Mouse (Mus musculus) hindbrain, embryonic 13.5 days (tissue): ENCODE data around the gene Rhbg. TPM values are rescaled to one million over a fixed set of nuclear protein-coding genes. Genes with fewer than 3 reads are reported as not detected.

ENCODE experiments used
- ATAC-seq: fragments of 200-750 bp; cut with Nextera tagmentation; 2 replicates; pipeline ENCODE4 v1.8.0; 2017; ENCODE audit warnings: moderate TSS enrichment; ENCODE audit not compliant: low FRiP score
- H3K27ac ChIP-seq: fragments of 300-500 bp; sonication (generic); 2 replicates; pipeline ENCODE4 v1.5.1; 2015; ENCODE audit warnings: inconsistent platforms, mild to moderate bottlenecking, moderate library complexity
- H3K27me3 ChIP-seq: fragments of 300-500 bp; sonication (generic); 2 replicates; pipeline ENCODE4 v1.6.1; 2015; ENCODE audit warnings: mild to moderate bottlenecking, inconsistent platforms
- H3K36me3 ChIP-seq: fragments of 300-500 bp; sonication (generic); 2 replicates; pipeline ENCODE4 v1.6.1; 2015; ENCODE audit warnings: mild to moderate bottlenecking, inconsistent platforms
- H3K4me1 ChIP-seq: fragments of 300-500 bp; sonication (generic); replicated peaks from 2 replicates; pipeline ENCODE4 v1.6.1; 2015; ENCODE audit warnings: inconsistent platforms
- H3K4me2 ChIP-seq: fragments of 300-500 bp; sonication (generic); 2 replicates; pipeline ENCODE4 v1.6.1; 2015; ENCODE audit warnings: inconsistent platforms, mild to moderate bottlenecking, moderate library complexity
- H3K4me3 ChIP-seq: fragments of 300-500 bp; sonication (generic); 2 replicates; pipeline ENCODE4 v1.5.1; 2015; ENCODE audit warnings: mild to moderate bottlenecking, inconsistent platforms
- H3K9ac ChIP-seq: fragments of 300-500 bp; sonication (generic); 2 replicates; pipeline ENCODE4 v1.6.1; 2015; ENCODE audit warnings: mild to moderate bottlenecking, inconsistent platforms
- H3K9me3 ChIP-seq: fragments of 300-500 bp; sonication (generic); 2 replicates; pipeline ENCODE4 v1.6.1; 2016; ENCODE audit warnings: inconsistent platforms
- WGBS: fragments of 180-500 bp; shearing (Covaris S2); methylation state at CpG from one replicate; pipeline ENCODE4 v1.1.7; 2015; 5-methylcytosine and 5-hydroxymethylcytosine counted together
- polyA plus RNA-seq: library from polyadenylated mRNA; unstranded; fragments of >200 nt; fragmentation: Nextera tagmentation; extraction: Ambion mirVana; gene quantifications from 2 replicates; pipeline ENCODE4 v1.2.1, GENCODE M21; 2015

Gene Rhbg
- polyA plus RNA-seq, 1 experiment from 2014 or later = 0.32 TPM

- WGBS = 48% methylated on average over 6 of the region's 6 CpGs
- H3K9me3 ChIP-seq = no peaks in the 10 kb centered on the region
- peak; percentile 9 for ATAC-seq
- H3K36me3 ChIP-seq = peaks cover 60% of the 10 kb centered on the region
- H3K27me3 ChIP-seq = peaks cover 31% of the 10 kb centered on the region
- H3K4me3 ChIP-seq = no peak overlapping the region
- H3K4me2 ChIP-seq = peak overlapping the region; percentile 86
- H3K4me1 ChIP-seq = peaks cover 94% of the 10 kb centered on the region
- peak overlapping the region; percentile 99 for H3K27ac ChIP-seq
- peak overlapping the region; percentile 80 for H3K9ac ChIP-seq
These were observed 32.1 kb downstream of the Rhbg start for GRCm38 (mm10) chr3:88222446-88222845.

GRCm38 (mm10) chr3:88221519-88222390 lies 32.8 kb downstream of the Rhbg start:
- WGBS = 19% methylated on average over 12 of the region's 12 CpGs
- H3K4me1 ChIP-seq = peaks cover 95% of the 10 kb centered on the region
- peak overlapping the region; percentile 80 for H3K9ac ChIP-seq
- ATAC-seq = peak; percentile 78
- H3K9me3 ChIP-seq = no peaks in the 10 kb centered on the region
- H3K27ac ChIP-seq = peak overlapping the region; percentile 99
- H3K36me3 ChIP-seq = peaks cover 55% of the 10 kb centered on the region
- peaks cover 31% of the 10 kb centered on the region for H3K27me3 ChIP-seq
- peak overlapping the region; percentile 86 for H3K4me2 ChIP-seq
- H3K4me3 ChIP-seq = peak overlapping the region; percentile 75; the same call in 1 of the 2 replicates

- Histone ChIP-seq H3K36me3 (peaks cover 47% of the 10 kb centered on the region), H3K4me3 (peak overlapping the region; percentile 75), H3K27me3 (peaks cover 31% of the 10 kb centered on the region), H3K27ac (peak overlapping the region; percentile 99), H3K9ac (peak overlapping the region; percentile 80), H3K4me2 (peak overlapping the region; percentile 86), H3K4me1 (peaks cover 92% of the 10 kb centered on the region), H3K9me3 (no peaks in the 10 kb centered on the region)
- ATAC-seq = no peak
- 0% methylated on average over 6 of the region's 6 CpGs for WGBS
These were observed 33.7 kb downstream of the Rhbg start for GRCm38 (mm10) chr3:88220842-88221241.

- ATAC-seq = no peak
- H3K4me2 ChIP-seq = peak overlapping the region; percentile 86
- H3K9ac ChIP-seq = peak overlapping the region; percentile 80
- WGBS = 4% methylated on average over 9 of the region's 9 CpGs
- peaks cover 89% of the 10 kb centered on the region for H3K4me1 ChIP-seq
- peak overlapping the region; percentile 99 for H3K27ac ChIP-seq
- H3K4me3 ChIP-seq = peak overlapping the region; percentile 75
- H3K9me3 ChIP-seq = no peaks in the 10 kb centered on the region
- peaks cover 35% of the 10 kb centered on the region for H3K27me3 ChIP-seq
- H3K36me3 ChIP-seq = peaks cover 47% of the 10 kb centered on the region
These were observed 34.6 kb downstream of the Rhbg start for GRCm38 (mm10) chr3:88219940-88220339.

- Histone ChIP-seq H3K4me2 (peak overlapping the region; percentile 86), H3K27ac (peak overlapping the region; percentile 99), H3K9me3 (no peaks in the 10 kb centered on the region), H3K9ac (peak overlapping the region; percentile 99), H3K36me3 (peaks cover 29% of the 10 kb centered on the region), H3K27me3 (peaks cover 49% of the 10 kb centered on the region), H3K4me1 (peaks cover 82% of the 10 kb centered on the region), H3K4me3 (peak overlapping the region; percentile 75)
- 18% methylated on average over 1 of the region's 2 CpGs for WGBS
- no peak for ATAC-seq
These were observed 36.8 kb downstream of the Rhbg start for GRCm38 (mm10) chr3:88217679-88218078.

GRCm38 (mm10) chr3:88216534-88217326 lies 37.8 kb downstream of the Rhbg start:
- H3K9me3 ChIP-seq = no peaks in the 10 kb centered on the region
- ATAC-seq = no peak
- peaks cover 81% of the 10 kb centered on the region for H3K4me1 ChIP-seq
- WGBS = 6% methylated on average over 7 of the region's 7 CpGs
- H3K27me3 ChIP-seq = peaks cover 57% of the 10 kb centered on the region
- peak overlapping the region; percentile 86 for H3K4me2 ChIP-seq
- peak overlapping the region; percentile 99 for H3K9ac ChIP-seq
- peak overlapping the region; percentile 99 for H3K27ac ChIP-seq
- H3K36me3 ChIP-seq = peaks cover 28% of the 10 kb centered on the region
- H3K4me3 ChIP-seq = peak overlapping the region; percentile 75

GRCm38 (mm10) chr3:88216116-88216515 lies 38.4 kb downstream of the Rhbg start:
- peaks cover 25% of the 10 kb centered on the region for H3K36me3 ChIP-seq
- peaks cover 81% of the 10 kb centered on the region for H3K4me1 ChIP-seq
- H3K9ac ChIP-seq = peak overlapping the region; percentile 99
- ATAC-seq = no peak
- H3K27me3 ChIP-seq = peaks cover 60% of the 10 kb centered on the region
- no peaks in the 10 kb centered on the region for H3K9me3 ChIP-seq
- H3K4me3 ChIP-seq = peak overlapping the region; percentile 75
- peak overlapping the region; percentile 99 for H3K27ac ChIP-seq
- H3K4me2 ChIP-seq = peak overlapping the region; percentile 86
- WGBS = 3% methylated on average over 6 of the region's 6 CpGs

- H3K4me2 ChIP-seq = peak overlapping the region; percentile 86
- H3K4me3 ChIP-seq = peak overlapping the region; percentile 75
- H3K36me3 ChIP-seq = peaks cover 21% of the 10 kb centered on the region
- peaks cover 80% of the 10 kb centered on the region for H3K4me1 ChIP-seq
- peak overlapping the region; percentile 99 for H3K27ac ChIP-seq
- no peak for ATAC-seq
- no peaks in the 10 kb centered on the region for H3K9me3 ChIP-seq
- WGBS = 1% methylated on average over 23 of the region's 23 CpGs
- H3K9ac ChIP-seq = peak overlapping the region; percentile 99
- H3K27me3 ChIP-seq = peaks cover 60% of the 10 kb centered on the region
These were observed 38.9 kb downstream of the Rhbg start for GRCm38 (mm10) chr3:88215553-88216004.

GRCm38 (mm10) chr3:88214971-88215552 lies 39.4 kb downstream of the Rhbg start:
- no peaks in the 10 kb centered on the region for H3K9me3 ChIP-seq
- peak overlapping the region; percentile 99 for H3K27ac ChIP-seq
- peak; percentile 7; the same call in 1 of the 2 replicates for ATAC-seq
- H3K9ac ChIP-seq = peak overlapping the region; percentile 99
- H3K4me1 ChIP-seq = peaks cover 80% of the 10 kb centered on the region
- peaks cover 23% of the 10 kb centered on the region for H3K36me3 ChIP-seq
- WGBS = 2% methylated on average over 48 of the region's 48 CpGs
- peaks cover 60% of the 10 kb centered on the region for H3K27me3 ChIP-seq
- peak overlapping the region; percentile 75 for H3K4me3 ChIP-seq
- H3K4me2 ChIP-seq = peak overlapping the region; percentile 86

- Histone ChIP-seq H3K36me3 (peaks cover 23% of the 10 kb centered on the region), H3K27ac (peak overlapping the region; percentile 99), H3K4me3 (peak overlapping the region; percentile 75), H3K9me3 (no peaks in the 10 kb centered on the region), H3K4me2 (peak overlapping the region; percentile 86), H3K27me3 (peaks cover 60% of the 10 kb centered on the region), H3K4me1 (peaks cover 73% of the 10 kb centered on the region), H3K9ac (peak overlapping the region; percentile 99)
- ATAC-seq = peak; percentile 87
- WGBS = 1% methylated on average over 42 of the region's 42 CpGs
These were observed 40.1 kb downstream of the Rhbg start for GRCm38 (mm10) chr3:88214197-88214938.

- peaks cover 19% of the 10 kb centered on the region for H3K36me3 ChIP-seq
- 7% methylated on average over 2 of the region's 2 CpGs for WGBS
- no peak for ATAC-seq
- H3K9ac ChIP-seq = peak overlapping the region; percentile 99
- H3K4me1 ChIP-seq = peaks cover 63% of the 10 kb centered on the region
- peaks cover 60% of the 10 kb centered on the region for H3K27me3 ChIP-seq
- H3K9me3 ChIP-seq = no peaks in the 10 kb centered on the region
- H3K4me3 ChIP-seq = peak overlapping the region; percentile 75
- peak overlapping the region; percentile 99 for H3K27ac ChIP-seq
- H3K4me2 ChIP-seq = peak overlapping the region; percentile 86
These were observed 41.5 kb downstream of the Rhbg start for GRCm38 (mm10) chr3:88213019-88213418.
